Mouse (Mus musculus) megakaryocyte, embryonic 14.5 days (primary cell): Measurements from ENCODE around the gene Clec16a. TPM values are rescaled to one million over a fixed set of nuclear protein-coding genes. Genes with fewer than 3 reads are reported as not detected.

Source experiments
- H3K27me3 ChIP-seq: replicated peaks from 2 replicates; pipeline ENCODE3; 2012; ENCODE audit warnings: inconsistent platforms
- H3K36me3 ChIP-seq: replicated peaks from 2 replicates; pipeline ENCODE3; 2012; ENCODE audit warnings: low read length, inconsistent platforms, mixed read lengths
- H3K4me1 ChIP-seq: 2 replicates; pipeline ENCODE4 v1.6.1; 2012; ENCODE audit warnings: inconsistent platforms
- H3K4me3 ChIP-seq: replicated peaks from 2 replicates; pipeline ENCODE3; 2012; ENCODE audit warnings: moderate library complexity, mild to moderate bottlenecking, inconsistent platforms
- H3K9me3 ChIP-seq: 2 replicates; pipeline ENCODE4 v1.6.1; 2012; ENCODE audit warnings: inconsistent platforms
- FLI1 ChIP-seq: IDR thresholded peaks from 2 replicates; pipeline ENCODE4 v1.6.1; 2012; ENCODE audit warnings: low read length, inconsistent platforms, mixed read lengths
- GATA1 ChIP-seq: IDR thresholded peaks from 3 replicates; pipeline ENCODE4 v1.6.1; 2012; ENCODE audit warnings: mixed read lengths, low read length, inconsistent platforms, borderline replicate concordance
- polyA plus RNA-seq: library from polyadenylated mRNA; stranded (reverse); fragments of >175 nt; gene quantifications from 2 replicates; pipeline ENCODE4 v1.2.3, GENCODE M21; 2012; ENCODE audit warnings: low replicate concordance; ENCODE audit not compliant: insufficient read depth

Gene Clec16a
- polyA plus RNA-seq, 1 experiment = 10.4 TPM

DNA sequence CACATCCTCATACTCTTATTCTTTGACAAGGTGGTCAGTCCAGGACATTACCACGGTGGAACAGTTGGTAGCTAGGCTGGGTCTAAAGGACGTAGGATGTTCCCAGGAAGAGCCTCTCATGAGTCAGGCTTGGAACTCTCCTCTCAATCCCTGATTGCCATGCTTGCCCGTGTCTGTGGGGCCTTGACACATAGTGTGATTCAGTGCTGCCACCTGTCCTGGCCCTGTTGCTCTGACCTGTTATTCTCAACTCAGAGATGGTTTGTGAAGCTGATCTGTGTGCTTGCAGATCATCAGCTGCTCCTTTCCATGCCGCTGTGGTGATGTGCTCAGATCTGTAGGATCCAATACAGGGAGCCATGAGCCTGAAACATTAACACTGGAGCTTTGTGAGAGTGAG is 66.2 kb downstream of the Clec16a start:
- TF ChIP-seq GATA1 (no peak), FLI1 (no peak)
- Histone ChIP-seq H3K4me1 (peaks cover 16% of the 10 kb centered on the region), H3K27me3 (no peaks in the 10 kb centered on the region), H3K4me3 (no peak overlapping the region), H3K36me3 (peaks cover 91% of the 10 kb centered on the region), H3K9me3 (no peaks in the 10 kb centered on the region)

- Histone ChIP-seq H3K4me1 (peaks cover 18% of the 10 kb centered on the region), H3K36me3 (peaks cover 88% of the 10 kb centered on the region), H3K27me3 (no peaks in the 10 kb centered on the region), H3K4me3 (no peak overlapping the region), H3K9me3 (no peaks in the 10 kb centered on the region)
- TF ChIP-seq FLI1 = no peak
- no peak for TF ChIP-seq GATA1
Observed at GRCm38 (mm10) chr16:10613996-10614395, 68.9 kb downstream of the Clec16a start.

DNA sequence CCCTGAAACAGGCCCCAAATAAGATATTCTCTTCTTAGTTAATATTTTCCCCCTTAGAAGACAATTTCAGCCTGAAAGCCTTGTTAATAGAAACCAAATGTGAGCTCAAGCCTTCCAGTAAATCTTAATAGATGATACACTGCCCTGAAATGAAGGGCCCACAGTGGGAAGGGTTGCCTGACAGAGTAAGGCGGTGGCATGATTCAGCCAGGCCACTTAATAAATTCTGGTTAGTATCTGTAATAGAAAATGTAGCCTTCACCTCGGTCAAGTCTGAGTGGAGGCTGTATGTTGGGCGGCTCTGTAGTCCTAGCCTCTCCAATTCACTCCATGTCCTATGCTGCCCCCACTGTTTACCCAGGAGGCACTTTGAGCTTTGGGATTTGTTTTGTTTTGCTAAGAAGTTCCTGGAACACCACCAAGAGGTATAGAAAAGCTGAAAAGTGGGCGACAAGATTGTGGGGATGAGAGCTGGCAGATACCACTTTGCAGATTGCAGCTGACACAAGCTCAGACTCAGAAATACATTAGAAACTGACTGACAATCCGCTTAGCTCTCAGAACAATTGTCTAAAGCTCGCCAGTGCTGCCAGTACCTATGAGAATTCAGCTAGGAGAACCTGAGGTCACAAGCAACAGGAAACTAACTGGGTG is 75.9 kb downstream of the Clec16a start:
- H3K4me3 ChIP-seq = no peak overlapping the region
- peaks cover 35% of the 10 kb centered on the region for H3K4me1 ChIP-seq
- TF ChIP-seq GATA1 = no peak
- no peak for TF ChIP-seq FLI1
- no peaks in the 10 kb centered on the region for H3K9me3 ChIP-seq
- H3K36me3 ChIP-seq = peaks cover 79% of the 10 kb centered on the region
- H3K27me3 ChIP-seq = no peaks in the 10 kb centered on the region

GRCm38 (mm10) chr16:10621710-10622109 is 76.6 kb downstream of the Clec16a start:
- Histone ChIP-seq H3K4me1 (peaks cover 39% of the 10 kb centered on the region), H3K27me3 (no peaks in the 10 kb centered on the region), H3K4me3 (no peak overlapping the region), H3K9me3 (no peaks in the 10 kb centered on the region), H3K36me3 (peaks cover 78% of the 10 kb centered on the region)
- no peak for TF ChIP-seq FLI1
- TF ChIP-seq GATA1 = no peak

DNA sequence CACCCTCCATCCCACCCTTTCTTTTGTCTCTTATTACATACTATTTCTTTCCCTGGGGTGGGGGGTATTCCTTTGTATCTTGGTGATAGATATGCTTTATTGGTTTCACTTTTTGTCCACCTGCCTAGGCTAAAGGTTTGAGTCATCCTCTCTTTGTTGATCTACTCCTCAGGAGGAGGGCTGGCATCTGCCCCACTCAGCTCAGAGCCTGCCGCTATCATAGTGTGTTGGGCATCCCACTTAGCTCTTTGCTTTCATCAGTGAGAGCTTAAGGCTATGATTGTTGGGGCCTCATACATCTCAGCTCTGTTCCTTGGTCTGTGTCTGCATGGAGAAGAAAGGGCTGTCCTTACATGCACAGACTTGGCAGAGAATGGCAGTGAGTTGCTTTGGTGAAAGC is 81.0 kb downstream of the Clec16a start:
- TF ChIP-seq GATA1 (no peak), FLI1 (no peak)
- no peak overlapping the region for H3K4me3 ChIP-seq
- peaks cover 84% of the 10 kb centered on the region for H3K36me3 ChIP-seq

GRCm38 (mm10) chr16:10627136-10627668 is 82.1 kb downstream of the Clec16a start:
- peaks cover 46% of the 10 kb centered on the region for H3K4me1 ChIP-seq
- TF ChIP-seq GATA1 (no peak), FLI1 (no peak)
- peaks cover 75% of the 10 kb centered on the region for H3K36me3 ChIP-seq
- no peaks in the 10 kb centered on the region for H3K9me3 ChIP-seq
- no peak overlapping the region for H3K4me3 ChIP-seq
- H3K27me3 ChIP-seq = no peaks in the 10 kb centered on the region

More for the DNA sequence above, 81.0 kb downstream of the Clec16a start:
- Histone ChIP-seq H3K4me1 (peaks cover 57% of the 10 kb centered on the region), H3K9me3 (no peaks in the 10 kb centered on the region), H3K27me3 (no peaks in the 10 kb centered on the region)

DNA sequence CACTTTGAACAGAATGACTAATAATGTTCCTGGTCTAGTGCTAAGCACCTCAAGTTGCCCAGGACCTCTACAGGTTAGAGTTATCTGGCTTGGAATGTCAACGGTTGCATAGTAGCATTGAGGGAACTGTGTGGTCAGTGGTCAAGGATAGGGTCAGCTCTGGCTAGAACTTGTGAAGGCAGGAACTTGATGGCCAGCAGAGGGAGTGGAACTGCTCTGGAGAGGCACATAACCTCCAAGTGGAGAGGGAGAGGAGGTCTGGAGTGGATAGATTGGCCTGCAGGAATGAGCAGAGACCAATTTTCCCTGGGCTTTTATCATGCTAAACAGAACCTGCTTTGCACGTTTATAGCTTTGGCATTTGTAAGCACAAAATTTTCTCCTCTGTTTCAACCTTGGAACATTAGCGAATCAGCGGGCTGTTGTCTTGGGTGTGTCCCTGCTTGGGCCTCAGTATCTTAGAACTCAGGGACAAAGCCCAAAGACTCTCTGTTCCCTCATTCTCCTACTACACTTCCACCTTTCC is 83.0 kb downstream of the Clec16a start:
- TF ChIP-seq FLI1 = no peak
- no peak for TF ChIP-seq GATA1
- Histone ChIP-seq H3K4me1 (peaks cover 44% of the 10 kb centered on the region), H3K4me3 (no peak overlapping the region), H3K36me3 (peaks cover 75% of the 10 kb centered on the region), H3K9me3 (no peaks in the 10 kb centered on the region), H3K27me3 (no peaks in the 10 kb centered on the region)

- Histone ChIP-seq H3K36me3 (peaks cover 74% of the 10 kb centered on the region), H3K4me3 (no peak overlapping the region), H3K4me1 (peaks cover 48% of the 10 kb centered on the region), H3K27me3 (no peaks in the 10 kb centered on the region), H3K9me3 (no peaks in the 10 kb centered on the region)
- TF ChIP-seq FLI1 (no peak), GATA1 (no peak)
Observed at GRCm38 (mm10) chr16:10628960-10629359, 83.8 kb downstream of the Clec16a start.

- Histone ChIP-seq H3K36me3 (peaks cover 74% of the 10 kb centered on the region), H3K4me1 (peaks cover 50% of the 10 kb centered on the region), H3K27me3 (no peaks in the 10 kb centered on the region), H3K9me3 (no peaks in the 10 kb centered on the region), H3K4me3 (no peak overlapping the region)
- TF ChIP-seq GATA1 (no peak), FLI1 (no peak)
Observed at GRCm38 (mm10) chr16:10629361-10629760, 84.2 kb downstream of the Clec16a start.

GRCm38 (mm10) chr16:10634940-10635339 is 89.8 kb downstream of the Clec16a start:
- H3K36me3 ChIP-seq = peaks cover 46% of the 10 kb centered on the region
- H3K4me3 ChIP-seq = no peak overlapping the region
- no peaks in the 10 kb centered on the region for H3K27me3 ChIP-seq
- TF ChIP-seq FLI1 = no peak
- no peak for TF ChIP-seq GATA1
- H3K9me3 ChIP-seq = no peaks in the 10 kb centered on the region
- peaks cover 54% of the 10 kb centered on the region for H3K4me1 ChIP-seq
